Mouse (Mus musculus) brain, embryonic 14.5 days (tissue): ENCODE data around the gene Crtac1.

Source experiments
- CTCF ChIP-seq: fragments of 200-500 bp; IDR thresholded peaks from 2 replicates; pipeline ENCODE4 v1.5.1; 2012; ENCODE audit warnings: inconsistent platforms, mild to moderate bottlenecking, moderate library complexity, borderline replicate concordance; ENCODE audit not compliant: insufficient read depth, insufficient read length; ENCODE audit errors: extremely low read depth
- POLR2A ChIP-seq: fragments of 200-500 bp; IDR thresholded peaks from 2 replicates; pipeline ENCODE4 v1.6.1; 2012; ENCODE audit warnings: mild to moderate bottlenecking, inconsistent platforms, borderline replicate concordance; ENCODE audit not compliant: poor library complexity, insufficient read depth, insufficient read length, severe bottlenecking; ENCODE audit errors: extremely low read depth

- no peak for TF ChIP-seq POLR2A
- no peak for TF ChIP-seq CTCF
Observed at GRCm38 (mm10) chr19:42409856-42410255, 21.7 kb downstream of the Crtac1 start.
